Mouse (Mus musculus) forebrain, embryonic 12.5 days (tissue): ENCODE results near the gene Igsf8. TPM values are rescaled to one million over a fixed set of nuclear protein-coding genes. Genes with fewer than 3 reads are reported as not detected.

Experiments used
- ATAC-seq: fragments of 200-750 bp; cut with Nextera tagmentation; 2 replicates; pipeline ENCODE4 v1.8.0; 2017; ENCODE audit warnings: moderate TSS enrichment; ENCODE audit not compliant: low FRiP score
- H3K27ac ChIP-seq: fragments of 300-500 bp; sonication (generic); 2 replicates; pipeline ENCODE4 v1.5.1; 2016; ENCODE audit warnings: mild to moderate bottlenecking
- H3K27me3 ChIP-seq: fragments of 300-500 bp; sonication (generic); 2 replicates; pipeline ENCODE4 v1.6.1; 2016; ENCODE audit warnings: mild to moderate bottlenecking
- H3K36me3 ChIP-seq: fragments of 300-500 bp; sonication (generic); replicated peaks from 2 replicates; pipeline ENCODE4 v1.6.1; 2016; ENCODE audit warnings: mild to moderate bottlenecking
- H3K4me1 ChIP-seq: fragments of 300-500 bp; sonication (generic); 2 replicates; pipeline ENCODE4 v1.6.1; 2016
- H3K4me2 ChIP-seq: fragments of 300-500 bp; sonication (generic); 2 replicates; pipeline ENCODE4 v1.6.1; 2016; ENCODE audit warnings: mild to moderate bottlenecking, moderate library complexity
- H3K4me3 ChIP-seq: fragments of 300-500 bp; sonication (generic); replicated peaks from 2 replicates; pipeline ENCODE4 v1.5.1; 2016; ENCODE audit warnings: mild to moderate bottlenecking
- H3K9ac ChIP-seq: fragments of 300-500 bp; sonication (generic); 2 replicates; pipeline ENCODE4 v1.6.1; 2016; ENCODE audit warnings: mild to moderate bottlenecking
- H3K9me3 ChIP-seq: fragments of 300-500 bp; sonication (generic); 2 replicates; pipeline ENCODE4 v1.6.1; 2016
- WGBS: fragments of 180-500 bp; shearing (Covaris S2); methylation state at CpG from one replicate; pipeline ENCODE4 v1.1.7; 2016; 5-methylcytosine and 5-hydroxymethylcytosine counted together
- polyA plus RNA-seq: library from polyadenylated mRNA; unstranded; fragments of >200 nt; fragmentation: Nextera tagmentation; extraction: Ambion mirVana; gene quantifications from 2 replicates; pipeline ENCODE4 v1.2.1, GENCODE M21; 2016

Igsf8 gene
- polyA plus RNA-seq, 1 experiment from 2014 or later = 127 TPM

GRCm38 (mm10) chr1:172277172-172277571 is 15.7 kb downstream of the Igsf8 start:
- Histone ChIP-seq H3K27me3 (no peaks in the 10 kb centered on the region), H3K9me3 (no peaks in the 10 kb centered on the region), H3K4me3 (no peak overlapping the region), H3K36me3 (no peaks in the 10 kb centered on the region; the same call in 1 of the 2 replicates), H3K27ac (no peak overlapping the region), H3K4me1 (peaks cover 2% of the 10 kb centered on the region), H3K9ac (no peak overlapping the region), H3K4me2 (no peak overlapping the region)
- ATAC-seq = no peak
- WGBS = 83% methylated on average over 3 of the region's 3 CpGs

- Histone ChIP-seq H3K9me3 (no peaks in the 10 kb centered on the region), H3K27ac (no peak overlapping the region), H3K4me2 (no peak overlapping the region), H3K27me3 (no peaks in the 10 kb centered on the region), H3K36me3 (no peaks in the 10 kb centered on the region; the same call in 1 of the 2 replicates), H3K4me3 (no peak overlapping the region), H3K9ac (no peak overlapping the region), H3K4me1 (no peaks in the 10 kb centered on the region)
- no peak for ATAC-seq
- WGBS = 96% methylated on average over 13 of the region's 13 CpGs
Observed at GRCm38 (mm10) chr1:172278328-172278727, 16.9 kb downstream of the Igsf8 start.

- WGBS = 88% methylated on average over 16 of the region's 16 CpGs
- Histone ChIP-seq H3K27ac (no peak overlapping the region), H3K9me3 (no peaks in the 10 kb centered on the region), H3K9ac (no peak overlapping the region), H3K4me1 (no peaks in the 10 kb centered on the region), H3K36me3 (no peaks in the 10 kb centered on the region; the same call in 1 of the 2 replicates), H3K27me3 (no peaks in the 10 kb centered on the region), H3K4me2 (no peak overlapping the region), H3K4me3 (no peak overlapping the region)
- no peak for ATAC-seq
Observed at GRCm38 (mm10) chr1:172279768-172280509, 18.5 kb downstream of the Igsf8 start.

- no peaks in the 10 kb centered on the region; the same call in 1 of the 2 replicates for H3K36me3 ChIP-seq
- no peak overlapping the region for H3K4me3 ChIP-seq
- ATAC-seq = no peak
- no peaks in the 10 kb centered on the region for H3K9me3 ChIP-seq
- H3K27me3 ChIP-seq = no peaks in the 10 kb centered on the region
- no peaks in the 10 kb centered on the region for H3K4me1 ChIP-seq
- 79% methylated on average over 10 of the region's 10 CpGs for WGBS
- H3K9ac ChIP-seq = no peak overlapping the region
- H3K27ac ChIP-seq = no peak overlapping the region
- no peak overlapping the region for H3K4me2 ChIP-seq
Observed at GRCm38 (mm10) chr1:172281522-172282254, 20.2 kb downstream of the Igsf8 start.

GRCm38 (mm10) chr1:172283073-172283472 is 21.6 kb downstream of the Igsf8 start:
- ATAC-seq = no peak
- Histone ChIP-seq H3K9ac (no peak overlapping the region), H3K27me3 (no peaks in the 10 kb centered on the region), H3K27ac (no peak overlapping the region), H3K4me3 (no peak overlapping the region), H3K36me3 (no peaks in the 10 kb centered on the region; the same call in 1 of the 2 replicates), H3K9me3 (no peaks in the 10 kb centered on the region), H3K4me2 (no peak overlapping the region), H3K4me1 (no peaks in the 10 kb centered on the region)
- 84% methylated on average over 6 of the region's 6 CpGs for WGBS

- no peak overlapping the region for H3K4me3 ChIP-seq
- H3K36me3 ChIP-seq = no peaks in the 10 kb centered on the region
- no peaks in the 10 kb centered on the region for H3K9me3 ChIP-seq
- H3K9ac ChIP-seq = no peak overlapping the region
- H3K4me2 ChIP-seq = no peak overlapping the region
- H3K27me3 ChIP-seq = no peaks in the 10 kb centered on the region
- ATAC-seq = no peak
- H3K4me1 ChIP-seq = no peaks in the 10 kb centered on the region
- WGBS = 92% methylated on average over 14 of the region's 14 CpGs
- no peak overlapping the region for H3K27ac ChIP-seq
Observed at GRCm38 (mm10) chr1:172284221-172284620, 22.8 kb downstream of the Igsf8 start.

- 86% methylated on average over 5 of the region's 5 CpGs for WGBS
Observed at GRCm38 (mm10) chr1:172286740-172287139, 25.3 kb downstream of the Igsf8 start.

GRCm38 (mm10) chr1:172288900-172289616 is 27.6 kb downstream of the Igsf8 start:
- Histone ChIP-seq H3K9ac (no peak overlapping the region), H3K4me1 (no peaks in the 10 kb centered on the region), H3K9me3 (no peaks in the 10 kb centered on the region), H3K4me3 (no peak overlapping the region), H3K27me3 (no peaks in the 10 kb centered on the region), H3K36me3 (no peaks in the 10 kb centered on the region), H3K4me2 (no peak overlapping the region), H3K27ac (no peak overlapping the region)
- WGBS = 93% methylated on average over 11 of the region's 11 CpGs
- ATAC-seq = no peak

More at GRCm38 (mm10) chr1:172286740-172287139, 25.3 kb downstream of the Igsf8 start:
- Histone ChIP-seq H3K36me3 (no peaks in the 10 kb centered on the region), H3K9ac (no peak overlapping the region), H3K4me3 (no peak overlapping the region), H3K4me1 (no peaks in the 10 kb centered on the region), H3K27ac (no peak overlapping the region), H3K9me3 (no peaks in the 10 kb centered on the region), H3K4me2 (no peak overlapping the region), H3K27me3 (no peaks in the 10 kb centered on the region)
- ATAC-seq = no peak

- H3K4me2 ChIP-seq = no peak overlapping the region
- H3K9ac ChIP-seq = no peak overlapping the region
- peaks cover 3% of the 10 kb centered on the region; the same call in 1 of the 2 replicates for H3K4me1 ChIP-seq
- ATAC-seq = no peak
- H3K27ac ChIP-seq = no peak overlapping the region
- no peaks in the 10 kb centered on the region for H3K9me3 ChIP-seq
- H3K4me3 ChIP-seq = no peak overlapping the region
- WGBS = 88% methylated on average over 3 of the region's 3 CpGs
- H3K36me3 ChIP-seq = no peaks in the 10 kb centered on the region
- H3K27me3 ChIP-seq = no peaks in the 10 kb centered on the region
Observed at GRCm38 (mm10) chr1:172289617-172289946, 28.1 kb downstream of the Igsf8 start.

GRCm38 (mm10) chr1:172292880-172293279 is 31.4 kb downstream of the Igsf8 start:
- 83% methylated on average over 2 of the region's 2 CpGs for WGBS

GRCm38 (mm10) chr1:172293449-172293848 is 32.0 kb downstream of the Igsf8 start:
- Histone ChIP-seq H3K9me3 (no peaks in the 10 kb centered on the region), H3K27me3 (peaks cover 6% of the 10 kb centered on the region; the same call in 1 of the 2 replicates), H3K27ac (no peak overlapping the region), H3K36me3 (no peaks in the 10 kb centered on the region), H3K4me1 (peaks cover 40% of the 10 kb centered on the region), H3K4me2 (no peak overlapping the region), H3K9ac (no peak overlapping the region), H3K4me3 (no peak overlapping the region)
- 88% methylated on average over 11 of the region's 11 CpGs for WGBS
- no peak for ATAC-seq

More at GRCm38 (mm10) chr1:172292880-172293279, 31.4 kb downstream of the Igsf8 start:
- H3K4me1 ChIP-seq = peaks cover 35% of the 10 kb centered on the region
- H3K27ac ChIP-seq = no peak overlapping the region
- H3K4me2 ChIP-seq = no peak overlapping the region
- H3K9me3 ChIP-seq = no peaks in the 10 kb centered on the region
- peaks cover 3% of the 10 kb centered on the region; the same call in 1 of the 2 replicates for H3K27me3 ChIP-seq
- H3K36me3 ChIP-seq = no peaks in the 10 kb centered on the region
- no peak for ATAC-seq
- H3K4me3 ChIP-seq = no peak overlapping the region
- no peak overlapping the region for H3K9ac ChIP-seq

GRCm38 (mm10) chr1:172295751-172296197 is 34.3 kb downstream of the Igsf8 start:
- Histone ChIP-seq H3K4me1 (peaks cover 40% of the 10 kb centered on the region), H3K27ac (peak overlapping the region; percentile 71), H3K9me3 (no peaks in the 10 kb centered on the region), H3K9ac (no peak overlapping the region), H3K4me2 (peak overlapping the region; percentile 40; the same call in 1 of the 2 replicates), H3K4me3 (no peak overlapping the region), H3K36me3 (no peaks in the 10 kb centered on the region), H3K27me3 (peaks cover 9% of the 10 kb centered on the region; the same call in 1 of the 2 replicates)
- WGBS = 34% methylated on average over 4 of the region's 4 CpGs
- ATAC-seq = peak; percentile 59
